Mouse (Mus musculus) MEL-GATA-1-ER (cell line): ENCODE data around the gene Aqp9.
"Not testable (repeated sequence)": the region's sequence is repeated elsewhere in the genome, so short reads cannot be mapped to it uniquely, and the experiment has no call there.

Experiments
- DNase-seq: peaks from one replicate; pipeline ENCODE4 v3.0.0-alpha.2; 2012; ENCODE audit warnings: low read depth; ENCODE audit errors: extremely low read depth

Gene Aqp9

DNA sequence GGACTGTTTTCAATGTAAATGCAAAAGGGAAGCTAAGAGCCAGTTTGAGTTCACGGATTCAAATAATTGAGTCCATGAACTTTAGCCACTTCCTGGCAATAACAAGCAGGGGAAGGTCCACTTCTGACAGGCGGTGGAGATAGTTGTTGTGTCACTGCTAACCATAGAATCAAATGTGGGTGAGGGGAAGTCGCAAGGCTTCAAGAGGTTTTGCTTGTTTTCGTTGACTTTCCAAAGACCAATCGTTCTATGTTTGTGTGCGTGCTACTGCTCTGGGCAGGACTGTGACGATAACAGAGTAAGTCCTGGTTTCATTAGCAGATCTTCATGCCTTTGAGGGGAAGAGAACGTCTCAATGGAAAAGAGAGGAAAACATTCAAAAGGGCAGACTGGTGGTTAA lies 28.3 kb downstream of the Aqp9 start:
- DNase-seq = no peak

DNA sequence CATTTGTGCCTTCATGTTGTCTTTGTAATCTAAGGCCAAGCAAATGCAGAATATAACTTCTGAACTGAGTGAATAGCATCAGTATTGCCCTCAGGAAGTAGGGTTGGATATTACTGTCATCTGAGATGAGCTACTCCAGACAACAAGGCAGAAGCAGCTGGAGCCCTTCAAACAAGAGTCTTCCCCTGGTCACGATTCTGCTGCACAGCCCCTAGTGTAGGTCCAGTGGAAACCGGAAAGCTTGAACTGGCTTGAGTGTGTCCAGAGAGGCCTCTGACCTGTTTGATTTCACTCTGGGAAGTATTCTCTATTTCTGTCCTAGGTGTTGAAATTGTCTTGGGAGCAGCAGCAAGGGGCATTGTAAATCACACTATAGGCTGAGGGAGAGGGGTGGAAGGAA lies 29.5 kb downstream of the Aqp9 start:
- DNase-seq = no peak

DNA sequence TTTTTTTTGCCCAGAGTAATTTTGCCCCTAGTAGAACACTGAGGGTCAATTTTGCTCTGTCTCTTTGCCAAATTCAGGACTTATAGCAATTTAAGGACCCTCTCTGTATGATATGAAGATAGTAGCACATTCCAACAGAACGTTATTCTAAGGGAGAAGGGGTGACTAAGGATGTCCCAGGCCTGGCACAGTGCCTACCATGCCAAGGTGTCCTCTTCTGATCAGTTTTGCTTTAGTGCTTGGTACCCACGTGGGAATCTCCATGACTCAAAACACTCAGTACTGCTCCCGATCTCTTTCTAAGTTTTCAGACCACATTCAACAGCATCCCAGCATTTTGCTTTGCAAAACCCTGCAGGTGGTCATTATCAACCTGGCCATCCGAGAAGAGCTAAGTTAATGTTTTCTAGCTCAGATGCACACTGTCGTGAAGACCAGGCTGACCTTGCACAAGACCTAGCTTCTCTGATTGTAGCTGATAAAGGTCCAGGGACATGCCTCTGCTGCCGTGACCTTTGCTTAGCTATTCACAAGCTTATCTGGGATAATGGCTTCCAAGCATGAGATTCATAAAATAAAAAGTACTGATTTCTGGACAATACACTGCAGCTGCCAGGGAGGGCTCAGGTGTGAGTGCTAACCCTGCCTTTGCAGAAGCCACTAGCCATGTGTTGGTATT lies 31.1 kb downstream of the Aqp9 start:
- DNase-seq = no peak

DNA sequence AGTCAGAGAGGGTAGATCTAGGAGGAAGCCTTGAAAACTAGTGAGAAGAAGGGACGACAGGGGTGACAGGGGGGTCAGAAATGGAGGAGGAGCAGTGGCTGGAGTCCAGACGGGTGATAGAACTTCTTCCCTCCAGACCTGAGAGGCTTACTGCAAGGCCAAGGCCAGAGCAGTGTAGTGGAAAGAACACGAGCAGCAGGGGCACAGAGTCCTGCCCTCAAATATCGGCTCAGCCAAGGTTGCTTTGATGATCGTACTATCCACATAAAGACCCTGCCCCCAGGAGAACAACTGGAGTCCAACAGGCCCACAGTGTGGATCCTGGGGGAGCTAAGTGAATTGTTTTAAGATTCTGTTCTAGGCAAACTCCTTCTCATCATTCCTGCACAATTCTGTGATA lies 33.4 kb downstream of the Aqp9 start:
- no peak for DNase-seq

DNA sequence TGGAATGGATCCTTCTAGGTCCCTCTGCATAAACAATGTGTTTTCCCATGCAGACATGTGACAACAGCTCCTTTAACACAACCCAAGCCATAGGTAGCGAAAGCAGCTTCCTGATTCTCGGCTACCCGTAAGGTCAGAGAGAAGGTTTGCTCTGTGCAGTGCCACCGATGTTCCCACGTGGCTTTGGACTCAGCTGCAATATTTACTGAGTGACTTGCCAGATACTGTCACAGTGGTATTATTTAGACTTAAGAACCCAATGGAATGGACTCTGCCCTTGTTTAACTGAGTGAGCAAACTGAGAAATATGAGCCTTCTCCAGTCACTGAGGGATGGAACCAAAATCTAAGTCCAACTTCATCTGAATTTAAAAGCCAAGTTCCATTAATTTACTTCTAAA lies 35.3 kb downstream of the Aqp9 start:
- DNase-seq = no peak

DNA sequence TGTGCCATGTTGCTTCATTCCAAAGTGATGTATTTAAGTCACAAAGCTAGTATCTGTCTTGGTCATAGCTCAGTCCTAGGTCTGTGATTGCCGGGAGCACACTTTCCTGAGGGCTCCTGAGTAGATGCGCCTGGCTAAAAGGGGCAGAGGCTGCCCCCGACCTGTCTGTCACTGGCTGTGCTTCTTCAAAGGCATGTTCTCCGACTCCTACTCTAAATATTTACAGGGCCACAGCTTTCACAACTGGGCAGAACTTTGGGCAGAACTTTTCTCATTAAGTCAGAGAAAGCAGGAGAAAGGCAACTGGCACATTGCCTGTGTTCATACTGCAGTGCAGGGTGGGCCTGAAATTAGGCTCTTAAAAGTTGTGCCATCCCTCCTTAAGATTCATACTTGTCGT lies 36.7 kb downstream of the Aqp9 start:
- no peak for DNase-seq

DNA sequence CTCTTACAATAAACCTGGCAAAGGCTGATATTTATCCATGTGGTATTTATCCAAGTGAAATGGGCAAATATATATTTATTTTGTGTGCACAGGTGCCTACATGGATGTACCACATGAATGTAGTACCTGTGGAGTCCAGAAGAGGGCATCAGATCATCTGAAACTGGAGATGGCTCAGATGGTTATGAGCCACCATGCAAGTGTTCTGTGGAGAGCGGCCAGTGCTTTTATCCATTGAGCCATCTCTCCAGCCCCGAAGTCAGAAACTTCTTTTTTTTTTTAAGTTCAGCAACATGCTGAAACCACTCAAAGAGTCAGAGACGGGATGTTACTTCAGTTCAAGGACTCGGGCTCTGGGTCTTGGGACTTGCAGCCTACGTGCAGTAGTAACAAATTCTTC lies 39.6 kb downstream of the Aqp9 start:
- DNase-seq = peak; percentile 49

DNA sequence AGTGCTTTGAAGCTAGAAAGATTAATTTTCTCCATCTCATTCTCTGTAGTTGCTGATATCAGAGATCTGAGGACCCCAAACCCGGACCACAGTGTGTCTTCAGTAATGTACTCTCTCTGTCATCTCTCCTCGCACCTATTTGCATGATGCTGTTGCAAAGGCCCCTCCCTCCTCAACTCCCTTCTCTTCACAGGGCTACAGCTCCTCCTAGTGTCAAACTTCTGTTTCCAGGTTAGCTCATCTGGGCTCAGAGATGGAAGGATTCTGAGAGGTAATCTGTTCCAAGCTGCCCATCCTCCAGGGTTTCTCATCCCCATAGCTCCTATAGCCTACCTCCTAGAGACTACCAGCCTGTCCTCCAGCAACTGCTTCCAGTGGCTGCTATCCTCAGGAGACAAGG lies 42.3 kb downstream of the Aqp9 start:
- DNase-seq = no peak

DNA sequence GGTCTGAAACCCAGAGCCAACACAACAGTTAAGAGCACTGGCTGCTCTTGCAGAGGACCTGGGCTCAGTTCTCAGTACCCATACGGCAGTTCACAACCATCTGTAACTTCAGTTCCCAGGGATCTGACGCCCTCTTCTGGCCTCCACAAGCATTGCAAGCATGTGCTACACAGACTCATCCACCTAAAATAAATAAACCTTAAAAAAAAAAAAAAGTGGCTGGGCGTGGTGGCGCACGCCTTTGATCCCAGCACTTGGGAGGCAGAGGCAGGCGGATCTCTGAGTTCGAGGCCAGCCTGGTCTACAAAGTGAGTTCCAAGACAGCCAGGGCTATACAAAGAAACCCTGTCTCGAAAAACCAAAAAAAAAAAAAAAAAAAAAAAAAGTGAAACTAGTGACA lies 45.4 kb downstream of the Aqp9 start:
- not testable (repeated sequence) for DNase-seq

DNA sequence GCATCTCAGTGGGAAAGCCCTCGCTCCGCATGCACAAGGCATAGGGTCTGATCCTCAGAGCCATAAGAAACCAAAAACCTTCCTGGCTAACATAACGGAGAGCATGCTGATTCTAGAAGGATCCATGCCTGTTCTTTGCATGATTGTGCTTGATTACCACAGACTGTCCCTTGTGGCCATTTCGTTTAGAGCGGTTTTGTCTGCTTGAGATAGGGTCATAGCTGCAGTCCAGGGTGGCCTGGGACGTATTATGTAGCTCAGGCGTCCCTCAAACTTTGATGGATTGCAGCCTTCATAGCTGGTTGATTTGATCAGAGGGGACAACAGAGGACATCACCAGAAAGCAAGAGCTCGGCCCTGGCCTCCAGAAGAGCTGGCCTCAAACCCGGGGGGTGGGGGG lies 47.6 kb downstream of the Aqp9 start:
- no peak for DNase-seq

DNA sequence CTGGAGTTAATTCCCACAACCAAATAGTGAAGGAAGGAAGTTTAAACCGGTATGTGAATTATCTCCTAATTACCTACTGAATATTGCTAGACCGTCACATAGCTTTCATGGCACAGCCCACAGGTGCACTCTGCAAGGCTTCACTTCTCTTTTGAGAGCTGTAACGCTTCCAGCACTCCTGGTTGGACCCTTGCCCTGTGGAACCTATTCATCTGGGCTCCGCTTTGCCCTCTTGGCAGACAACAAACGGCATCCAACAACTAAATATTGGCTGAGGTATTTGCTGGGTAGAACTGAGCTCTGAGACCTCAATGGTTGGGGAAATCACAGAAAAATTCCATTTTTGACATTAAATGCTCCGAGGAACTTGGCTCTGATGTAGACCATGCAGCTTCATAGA lies 55.3 kb downstream of the Aqp9 start:
- DNase-seq = no peak

DNA sequence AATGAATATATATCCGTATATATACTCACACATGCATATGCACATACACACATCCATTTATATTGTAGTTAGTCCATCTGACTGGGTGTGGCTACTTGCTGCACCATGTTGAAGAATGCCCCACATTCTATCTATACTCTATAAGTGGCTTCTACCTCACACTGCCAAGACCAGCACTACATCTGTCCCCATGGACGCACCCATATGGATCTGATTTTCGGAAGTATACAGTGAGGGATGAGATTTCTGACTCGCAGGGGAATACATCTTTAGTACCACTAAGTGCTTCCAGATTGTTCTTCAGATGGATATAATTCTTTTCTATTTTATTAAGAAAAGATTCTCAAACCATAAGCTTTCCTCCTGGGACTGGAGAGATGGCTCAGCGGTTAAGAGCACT lies 65.0 kb downstream of the Aqp9 start:
- DNase-seq = no peak

DNA sequence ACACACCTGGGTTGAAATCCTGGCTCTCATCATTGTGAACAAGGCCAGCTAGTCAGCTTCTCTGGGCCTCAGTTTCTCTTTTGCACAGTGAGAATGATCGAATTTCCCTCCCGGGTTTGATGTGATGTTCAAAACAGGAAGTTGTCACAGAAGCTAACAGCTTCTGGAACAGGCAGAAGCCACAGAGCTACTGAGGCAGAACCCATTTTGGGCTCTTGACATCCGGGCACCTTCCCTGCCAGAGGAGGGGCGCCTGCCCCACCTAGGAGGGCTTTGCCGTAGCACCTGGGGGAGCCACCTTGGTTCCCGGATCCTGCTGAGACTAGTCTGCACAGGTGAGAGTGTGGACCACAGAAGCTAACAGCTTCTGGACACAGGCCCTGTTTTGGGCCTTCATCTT lies 74.4 kb downstream of the Aqp9 start:
- DNase-seq = no peak

DNA sequence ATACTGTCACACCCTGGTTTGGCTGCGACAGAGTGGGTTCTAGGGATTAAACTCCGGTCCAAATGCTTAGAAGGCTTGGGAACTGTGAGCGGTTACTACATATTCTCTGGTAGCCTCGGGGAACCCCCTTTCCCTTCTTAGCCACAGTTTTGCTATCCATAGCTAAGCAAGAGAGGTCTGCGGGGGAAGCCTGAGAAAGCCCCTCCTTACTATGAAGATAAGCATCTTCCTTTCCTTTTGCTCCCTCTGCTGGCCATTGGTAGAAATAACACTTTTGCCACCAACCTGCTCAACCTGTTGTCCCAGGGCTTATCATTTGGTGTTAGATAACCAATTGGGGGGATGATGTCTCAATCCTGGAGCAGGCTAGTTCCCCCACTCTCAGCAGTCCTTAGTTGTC lies 76.4 kb downstream of the Aqp9 start:
- peak; percentile 21 for DNase-seq

DNA sequence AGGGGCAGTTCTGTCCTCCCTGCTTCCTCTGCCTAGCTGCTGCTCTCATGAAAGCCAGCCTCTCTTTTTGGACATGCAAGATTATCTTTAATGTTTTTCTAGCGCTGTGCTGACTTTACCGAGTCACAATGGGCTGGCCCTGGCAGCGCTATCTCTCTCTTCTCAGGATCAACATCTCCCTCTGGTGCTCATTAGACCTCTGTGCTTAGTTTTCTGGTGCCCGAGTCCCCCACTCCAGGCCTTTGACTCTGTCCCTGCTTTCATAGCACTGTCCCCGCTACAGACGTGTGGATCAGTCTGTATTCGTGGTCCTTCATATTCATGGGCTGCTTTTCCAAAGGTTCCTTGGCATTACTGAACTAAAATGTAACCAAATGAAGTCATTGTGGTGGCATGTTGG lies 89.3 kb downstream of the Aqp9 start:
- DNase-seq = no peak

DNA sequence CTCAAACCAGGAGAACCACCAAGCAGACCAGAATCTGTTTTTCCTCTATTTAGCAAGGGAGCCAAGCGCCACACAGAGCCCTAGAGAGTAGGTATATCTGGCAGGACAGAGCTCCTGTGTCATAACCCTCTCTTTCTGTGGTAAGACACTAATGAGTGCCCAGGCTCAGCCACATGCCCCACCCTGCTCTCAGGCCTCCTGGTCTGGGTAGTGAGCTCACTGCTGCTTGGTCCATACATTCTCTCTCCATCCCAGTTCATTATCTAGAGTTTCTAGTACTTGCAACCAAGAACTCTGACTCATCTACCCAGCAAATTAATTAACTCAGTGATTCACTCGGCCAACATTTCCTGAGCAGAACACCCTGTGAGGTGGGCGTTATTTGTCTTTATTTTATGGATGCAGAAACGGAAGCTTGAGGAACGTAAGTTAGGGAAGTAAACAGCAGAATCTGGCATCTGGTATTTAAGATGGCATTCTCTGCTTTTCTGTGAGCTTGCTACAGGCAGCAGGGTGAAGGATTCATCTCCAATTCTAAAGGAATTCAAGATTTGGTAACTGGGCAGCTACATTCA lies 91.1 kb downstream of the Aqp9 start:
- DNase-seq = no peak

DNA sequence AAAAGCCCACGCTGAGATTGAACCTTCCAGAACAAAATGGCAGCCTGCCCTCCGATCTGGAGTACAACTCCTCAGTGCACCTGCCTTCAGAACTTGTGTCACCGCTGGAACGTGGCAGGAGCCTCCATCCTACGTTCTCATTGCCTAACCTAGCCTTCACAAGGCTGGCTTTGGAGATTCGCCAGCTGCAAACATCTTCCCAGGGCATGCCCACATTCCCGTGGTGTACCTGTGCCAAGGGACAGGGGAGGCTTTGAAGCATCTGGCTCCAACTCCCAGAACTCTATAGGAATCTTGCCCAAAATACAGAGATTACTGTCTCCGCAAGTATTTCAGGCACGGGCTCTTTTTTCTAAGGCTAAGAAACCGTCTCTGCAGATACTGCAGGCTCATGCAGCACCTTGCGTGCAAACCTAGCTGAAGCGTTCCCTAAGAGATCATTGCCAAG lies 92.3 kb downstream of the Aqp9 start:
- no peak for DNase-seq

DNA sequence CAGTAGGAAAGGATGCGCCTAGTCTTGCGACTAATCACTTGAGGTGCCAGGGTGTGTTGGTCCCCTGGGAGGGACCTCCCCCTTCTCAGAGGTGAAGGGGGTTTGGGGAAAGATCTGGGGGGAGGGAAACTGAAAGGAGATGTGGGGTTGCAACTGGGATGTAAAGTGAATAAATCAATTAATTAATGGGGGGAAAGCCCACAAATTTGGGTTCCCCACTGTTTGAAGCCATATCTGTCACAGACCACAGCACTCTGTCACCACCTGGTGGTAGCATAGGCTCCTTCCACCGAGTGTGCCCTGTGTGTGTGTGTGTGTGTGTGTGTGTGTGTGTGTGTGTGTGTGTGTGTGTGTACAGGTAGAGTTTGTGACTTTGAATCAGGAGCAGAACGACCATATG lies 94.7 kb downstream of the Aqp9 start:
- DNase-seq = no peak

DNA sequence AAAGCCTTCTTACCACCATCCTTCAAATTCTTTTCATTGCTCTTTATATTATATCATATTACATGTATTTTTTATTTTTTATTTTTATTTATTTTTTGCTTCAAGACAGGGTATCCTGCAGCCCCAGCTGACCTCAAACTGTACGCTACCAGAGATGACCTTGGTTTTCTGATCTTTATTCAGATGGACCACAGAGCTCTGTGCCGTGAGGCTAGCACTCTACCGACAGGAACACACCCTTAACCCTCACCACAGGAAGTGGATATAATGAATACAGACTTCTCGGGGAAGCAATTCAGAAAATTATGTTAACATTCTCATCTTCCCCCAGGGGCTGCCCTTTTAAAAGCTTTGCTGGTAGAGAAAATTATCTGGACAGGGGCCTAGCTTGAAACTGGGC lies 95.4 kb downstream of the Aqp9 start:
- no peak for DNase-seq

DNA sequence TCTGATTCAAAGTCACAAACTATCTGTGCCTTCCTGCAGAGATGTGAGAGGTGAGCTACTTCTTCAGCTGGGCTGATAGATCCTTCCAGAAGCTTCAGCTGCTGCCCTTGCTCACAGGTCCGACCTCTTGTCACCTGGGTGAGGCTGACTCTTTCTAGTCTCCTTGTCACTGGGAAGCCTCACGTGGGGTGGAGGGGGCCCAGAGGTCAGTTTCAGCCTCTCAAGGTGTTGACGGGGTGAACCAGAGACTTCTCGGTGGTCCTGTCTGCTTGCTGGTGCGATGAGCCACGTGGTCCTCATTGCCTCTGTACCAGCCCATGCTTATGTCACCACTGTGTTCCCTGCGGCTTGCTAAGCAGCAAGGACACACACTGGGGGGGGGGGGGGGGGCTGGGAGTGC lies 96.0 kb downstream of the Aqp9 start:
- no peak for DNase-seq

DNA sequence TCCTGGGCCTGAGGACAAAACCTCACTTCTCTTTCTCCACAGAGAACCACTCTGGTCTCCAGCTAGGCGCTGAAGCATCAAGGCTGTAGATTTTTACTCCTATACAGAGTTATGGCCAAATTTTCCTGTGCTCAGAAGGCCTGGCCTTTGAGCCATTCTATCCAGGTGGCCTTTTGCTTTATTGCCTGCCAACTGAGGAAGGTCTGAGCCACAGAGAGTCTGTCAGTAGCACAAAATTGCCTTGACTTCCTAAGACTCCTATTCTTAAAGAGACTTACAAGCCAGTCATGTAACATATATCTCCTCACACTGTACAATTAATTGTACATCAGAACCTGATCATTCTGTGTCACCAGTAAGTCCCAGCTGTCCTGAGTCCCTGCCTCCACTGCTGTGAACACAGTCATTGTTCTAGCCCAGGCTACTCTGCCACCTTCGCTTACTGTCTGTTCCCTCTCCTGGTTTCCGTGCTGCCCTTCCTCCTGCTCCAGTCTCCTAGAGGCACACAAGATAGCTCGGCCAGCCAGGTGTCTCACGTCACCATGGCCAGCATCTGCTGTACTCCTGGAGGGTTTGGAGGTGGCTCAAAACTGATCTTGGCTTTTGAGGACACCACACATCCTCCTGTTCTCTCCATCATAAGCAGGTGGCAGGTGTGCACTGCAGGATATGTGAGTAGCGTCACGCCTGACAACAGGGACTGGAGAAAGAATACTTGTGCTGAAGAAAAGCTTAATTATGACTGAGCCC lies 96.7 kb downstream of the Aqp9 start:
- no peak for DNase-seq

DNA sequence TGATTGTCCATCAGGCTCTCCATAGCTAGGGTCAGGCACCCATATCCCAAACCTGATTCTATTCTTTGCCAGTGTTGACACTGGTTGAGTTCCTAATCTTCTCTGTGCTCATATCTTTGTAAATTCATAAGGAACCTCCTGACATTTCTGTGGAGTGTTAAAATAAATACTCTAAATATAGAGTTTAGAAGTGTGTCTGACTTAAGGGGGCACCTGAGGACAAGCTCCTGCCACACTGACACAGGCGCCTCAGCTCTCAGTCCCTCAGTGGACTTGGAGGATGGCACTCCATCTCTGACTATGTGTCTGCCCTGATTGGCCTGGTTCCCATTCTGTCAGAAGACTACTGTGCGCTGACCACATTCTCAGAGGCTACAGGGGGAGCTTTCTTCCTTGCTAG lies 97.9 kb downstream of the Aqp9 start:
- DNase-seq = no peak

DNA sequence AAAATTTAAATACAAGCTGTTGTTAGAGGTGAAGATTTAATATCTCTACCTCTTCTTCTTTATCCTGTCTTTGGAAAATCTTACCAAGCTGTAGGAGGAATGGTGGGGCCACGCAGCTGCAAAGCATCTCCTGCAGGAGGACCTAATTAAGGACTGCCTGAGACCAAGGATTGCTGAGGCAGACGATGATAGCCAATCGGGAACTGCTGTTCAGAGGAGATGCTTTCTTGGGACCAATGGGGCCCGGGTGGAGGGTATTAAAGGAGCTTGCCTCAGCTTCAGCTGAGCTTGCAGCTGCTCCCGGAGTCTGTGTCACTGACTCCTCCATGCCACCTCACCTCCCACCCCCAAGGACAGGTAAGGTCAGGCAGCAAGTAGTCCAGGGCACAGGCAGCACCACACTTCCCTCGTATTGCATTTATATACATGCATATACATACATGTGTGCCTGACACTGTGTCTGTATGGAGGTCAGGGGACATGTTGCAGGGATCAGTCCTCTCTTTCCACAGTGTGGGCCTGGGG lies 99.6 kb downstream of the Aqp9 start:
- DNase-seq = no peak
